Mouse (Mus musculus): Measurements from ENCODE around the gene R3hdm2.
A peak's percentile ranks its signal among the peaks of the same experiment; 100 is the strongest.

The R3hdm2 gene

GRCm38 (mm10) chr10:127380251-127380691 lies at the start of gene R3hdm2:
Gene R3hdm2, plus strand, starts transcription at chr10:127380327.
- DNase-seq (ENCODE audit: low spot score) = peak; percentile 93

- DNase-seq (ENCODE audit: low spot score) = no peak
Measured at GRCm38 (mm10) chr10:127332211-127332874, 47.8 kb upstream of the R3hdm2 start.

- DNase-seq (ENCODE audit: low spot score) = no peak
Measured at GRCm38 (mm10) chr10:127333152-127333551, 47.0 kb upstream of the R3hdm2 start.

- no peak for DNase-seq (ENCODE audit: low spot score)
Measured at GRCm38 (mm10) chr10:127335271-127335670, 44.9 kb upstream of the R3hdm2 start.

GRCm38 (mm10) chr10:127336952-127337351 lies 43.2 kb upstream of the R3hdm2 start:
- no peak for DNase-seq (ENCODE audit: low spot score)

- DNase-seq (ENCODE audit: low spot score) = no peak
Measured at GRCm38 (mm10) chr10:127337536-127338099, 42.5 kb upstream of the R3hdm2 start.

GRCm38 (mm10) chr10:127338930-127339682 lies 41.0 kb upstream of the R3hdm2 start:
- DNase-seq (ENCODE audit: low spot score) = peak; percentile 87

GRCm38 (mm10) chr10:127339683-127340576 lies 40.2 kb upstream of the R3hdm2 start:
- peak; percentile 80 for DNase-seq (ENCODE audit: low spot score)

GRCm38 (mm10) chr10:127340577-127341359 lies 39.4 kb upstream of the R3hdm2 start:
- DNase-seq (ENCODE audit: low spot score) = peak; percentile 50

- DNase-seq (ENCODE audit: low spot score) = no peak
Measured at GRCm38 (mm10) chr10:127341360-127341690, 38.8 kb upstream of the R3hdm2 start.

GRCm38 (mm10) chr10:127341891-127342639 lies 38.1 kb upstream of the R3hdm2 start, which contains the start of gene Gli1:
Gene Gli1, minus strand, starts transcription at chr10:127341974.
- peak; percentile 76 for DNase-seq (ENCODE audit: low spot score)

GRCm38 (mm10) chr10:127343029-127343428 lies 37.1 kb upstream of the R3hdm2 start:
- no peak for DNase-seq (ENCODE audit: low spot score)

GRCm38 (mm10) chr10:127346173-127346572 lies 34.0 kb upstream of the R3hdm2 start:
- DNase-seq (ENCODE audit: low spot score) = no peak

- DNase-seq (ENCODE audit: low spot score) = no peak
Measured at GRCm38 (mm10) chr10:127348957-127349356, 31.2 kb upstream of the R3hdm2 start.

- DNase-seq (ENCODE audit: low spot score) = no peak
Measured at GRCm38 (mm10) chr10:127349810-127350209, 30.3 kb upstream of the R3hdm2 start.

- peak; percentile 79 for DNase-seq (ENCODE audit: low spot score)
Measured at GRCm38 (mm10) chr10:127350594-127351284, 29.4 kb upstream of the R3hdm2 start.

GRCm38 (mm10) chr10:127351285-127351595 lies 28.9 kb upstream of the R3hdm2 start:
- DNase-seq (ENCODE audit: low spot score) = no peak

GRCm38 (mm10) chr10:127351719-127352118 lies 28.4 kb upstream of the R3hdm2 start:
- no peak for DNase-seq (ENCODE audit: low spot score)

- no peak for DNase-seq (ENCODE audit: low spot score)
Measured at GRCm38 (mm10) chr10:127352187-127352586, 27.9 kb upstream of the R3hdm2 start.

GRCm38 (mm10) chr10:127352766-127353165 lies 27.4 kb upstream of the R3hdm2 start:
- DNase-seq (ENCODE audit: low spot score) = no peak

Data from yolk sac, embryonic 10.5 days (tissue).